Mouse (Mus musculus) urinary bladder, postnatal 36 days (tissue): ENCODE data around the gene Prelp.
"Not testable (repeated sequence)": the region's sequence is repeated elsewhere in the genome, so short reads cannot be mapped to it uniquely, and the experiment has no call there.

Source experiments
- DNase-seq, 2 experiments: peaks; one replicate each; pipeline ENCODE4 v3.0.0; 2022; ENCODE audit warnings: low spot score in 2 of 2, mixed read lengths in 1 of 2

Gene Prelp

DNA sequence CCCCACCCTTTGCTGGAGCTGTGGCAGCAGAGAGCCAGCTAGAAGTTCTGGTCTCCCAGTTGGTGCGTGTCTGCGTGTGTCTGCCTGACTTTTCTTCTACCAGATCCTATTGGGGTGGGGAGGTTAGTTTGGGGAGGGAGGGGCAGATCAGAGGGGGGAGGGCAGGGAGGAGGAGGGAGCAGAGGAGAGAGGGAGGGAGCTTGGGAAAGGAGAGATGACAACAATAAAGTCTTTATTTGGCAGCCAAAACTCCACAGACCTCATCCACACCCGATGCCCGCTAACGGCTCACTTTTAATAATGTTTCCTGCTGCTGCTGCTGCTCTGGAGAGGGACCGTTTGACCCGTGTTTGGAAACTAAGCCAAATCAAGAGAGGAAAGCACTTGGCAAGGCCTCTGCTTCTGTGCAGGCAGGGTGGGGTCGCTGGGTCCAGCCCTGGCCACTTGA is at the start of gene Prelp:
TSS of gene Prelp (minus strand) at position 111 of the 448 bp plus-strand sequence.
- DNase-seq = no peak

DNA sequence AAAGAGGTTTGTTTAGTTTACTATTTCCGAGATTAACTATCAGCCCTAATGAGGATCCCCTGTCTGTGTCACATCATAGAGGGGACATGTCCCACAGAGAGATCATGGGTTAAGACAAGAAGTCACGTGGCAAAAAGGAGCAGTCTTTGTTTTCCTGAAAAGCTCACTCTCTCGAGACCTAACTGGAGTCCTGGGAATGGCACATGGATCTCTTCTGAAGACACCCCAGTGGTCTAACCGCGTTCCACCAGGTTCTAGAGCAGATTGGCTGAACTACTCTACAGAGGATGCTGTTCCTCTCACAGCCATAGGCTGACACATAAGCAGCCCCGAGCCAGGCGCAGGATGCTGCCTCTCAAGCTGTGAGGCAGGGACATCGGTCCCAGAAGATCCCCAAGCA is 48.2 kb upstream of the Prelp start:
- no peak for DNase-seq

DNA sequence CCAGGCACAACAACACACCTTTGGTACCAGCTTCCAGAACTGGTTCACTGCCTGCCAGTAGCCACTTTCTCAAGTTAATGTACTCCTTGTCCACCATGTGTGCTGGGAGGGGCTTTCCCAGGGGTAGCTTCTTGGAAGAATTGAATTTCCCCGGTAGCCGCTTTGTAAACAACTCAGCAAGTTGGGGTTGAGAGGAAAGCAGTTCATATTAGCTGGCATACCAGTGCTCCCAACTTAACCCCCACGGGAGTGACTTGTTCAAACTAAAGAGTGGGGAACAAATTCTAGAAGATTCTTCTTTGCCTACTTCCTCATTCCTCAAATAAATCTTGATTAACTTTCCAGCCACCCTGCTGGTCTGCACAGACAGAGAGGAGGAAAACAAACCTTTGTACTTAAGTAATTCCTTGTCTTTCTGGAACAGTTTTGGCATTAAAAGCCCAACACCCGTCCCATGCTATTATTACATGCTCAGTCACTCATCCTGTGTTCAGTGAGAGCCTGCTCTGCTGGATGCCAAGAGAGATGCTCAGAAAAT is 47.6 kb upstream of the Prelp start:
- DNase-seq = no peak

DNA sequence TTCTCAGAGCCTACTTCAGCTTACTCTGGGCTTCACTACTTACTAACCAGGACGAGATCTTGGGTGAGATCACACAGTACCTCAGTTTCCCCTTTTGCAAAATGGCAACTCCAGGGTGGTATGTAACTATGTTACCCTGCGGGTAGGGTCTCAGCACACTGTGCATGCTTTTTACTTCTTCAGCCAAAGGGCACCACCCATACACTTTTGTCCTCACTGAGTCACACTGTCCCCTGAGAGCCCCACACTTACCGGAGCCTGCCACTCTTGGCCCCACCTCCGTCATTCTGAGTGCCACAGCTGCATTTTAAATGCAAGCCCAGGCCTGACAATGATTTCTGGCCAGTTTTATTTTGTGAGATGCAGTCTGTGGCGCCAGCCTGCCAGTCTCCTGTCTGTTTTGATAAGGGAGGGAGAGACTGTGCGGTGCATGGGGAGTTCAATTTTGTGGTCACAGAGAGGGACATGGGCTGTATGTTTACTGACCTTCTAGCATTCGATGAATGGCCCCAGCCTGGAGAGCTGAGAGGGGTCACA is 46.3 kb upstream of the Prelp start:
- DNase-seq = peak; percentile 48 to 74

DNA sequence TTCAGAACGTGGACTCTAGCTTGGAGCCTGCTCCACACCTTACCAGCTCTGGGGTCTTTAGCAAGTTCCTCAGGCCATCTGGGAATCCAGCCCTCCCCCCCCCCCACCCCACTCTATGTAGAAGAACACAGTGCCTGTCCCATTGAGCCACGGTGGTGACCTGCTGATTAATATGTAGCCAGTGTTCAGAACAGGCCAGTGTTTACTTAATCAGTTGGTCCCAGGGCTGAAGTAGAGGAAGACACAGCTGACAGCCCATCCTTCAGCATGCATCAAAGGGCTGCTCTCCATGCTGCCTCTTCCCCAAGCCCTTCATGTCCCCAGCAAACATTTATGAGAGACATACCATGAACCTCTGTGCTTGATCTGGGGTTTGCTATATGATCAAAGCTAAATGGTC is 44.8 kb upstream of the Prelp start:
- no peak for DNase-seq

DNA sequence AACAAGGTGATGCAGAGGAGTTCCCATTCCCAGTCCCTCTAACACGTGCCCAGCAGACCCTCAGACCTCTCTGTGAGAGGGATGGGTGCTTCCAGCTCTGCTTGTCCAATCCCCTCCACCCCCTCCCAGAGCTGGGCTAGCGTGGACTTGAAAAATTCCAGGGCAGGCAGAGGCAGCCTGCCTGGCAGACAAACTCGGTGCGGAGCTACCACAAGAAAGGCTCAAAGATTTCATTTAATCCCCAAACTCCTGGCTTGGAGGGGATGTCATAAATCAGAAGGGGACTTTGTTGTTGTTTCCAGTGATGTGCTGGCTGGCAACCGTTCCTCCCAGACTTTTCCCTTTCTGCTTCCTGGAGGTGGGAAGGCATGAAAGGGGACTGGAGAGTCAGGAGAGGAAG is 44.1 kb upstream of the Prelp start:
- DNase-seq = peak in 1 of 2 experiments; percentile 43

DNA sequence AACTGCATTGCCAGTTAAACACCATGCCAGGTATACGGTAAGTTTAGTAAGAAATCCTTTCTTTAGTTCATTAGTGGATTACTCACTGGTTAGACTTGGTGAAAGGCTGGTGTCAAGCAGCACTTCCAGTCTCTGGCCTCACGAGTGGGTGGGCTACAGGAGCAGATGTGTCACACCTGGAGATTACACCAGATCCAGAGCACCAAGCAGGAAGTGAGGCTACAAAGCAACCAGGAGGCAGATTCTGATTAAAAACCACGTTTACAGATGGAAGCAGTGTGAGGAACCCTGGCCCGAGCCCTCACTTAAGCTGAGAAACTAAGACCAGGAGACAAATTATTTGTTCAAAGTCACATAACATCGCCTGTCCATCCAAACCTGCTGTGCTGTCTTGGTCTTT is 43.5 kb upstream of the Prelp start:
- DNase-seq = no peak

DNA sequence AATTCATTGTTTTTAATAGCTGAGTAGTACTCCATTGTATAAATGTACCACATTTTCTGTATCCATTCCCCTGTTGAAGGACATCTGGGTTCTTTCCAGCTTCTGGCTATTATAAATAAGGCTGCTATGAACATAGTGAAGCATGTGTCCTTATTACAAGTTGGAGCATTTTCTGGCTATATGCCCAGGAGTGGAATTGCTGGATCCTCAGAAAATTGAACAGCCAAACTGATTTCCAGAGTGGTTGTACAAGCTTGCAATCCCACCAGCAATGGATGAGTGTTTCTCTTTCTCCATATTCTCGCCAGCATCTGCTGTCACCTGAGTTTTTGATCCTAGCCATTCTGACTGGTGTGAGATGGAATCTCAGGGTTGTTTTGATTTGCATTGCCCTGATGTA is 42.4 kb upstream of the Prelp start:
- DNase-seq = not testable (repeated sequence)

DNA sequence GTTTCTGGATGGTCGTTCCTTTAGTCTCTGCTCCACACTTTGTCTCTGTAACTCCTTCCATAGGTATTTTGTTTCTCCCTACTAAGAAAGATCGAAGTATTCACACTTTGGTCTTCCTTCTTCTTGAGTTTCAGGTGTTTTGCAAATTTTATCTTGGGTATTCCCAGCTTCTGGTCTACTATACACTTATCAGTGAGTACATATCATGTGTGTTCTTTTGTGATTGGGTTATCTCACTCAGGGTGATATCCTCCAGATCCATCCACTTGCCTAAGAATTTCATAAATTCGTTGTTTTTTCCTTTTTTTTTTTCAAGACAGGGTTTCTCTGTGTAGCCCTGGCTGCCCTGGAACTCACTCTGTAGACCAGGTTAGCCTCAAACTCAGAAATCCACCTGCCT is 41.9 kb upstream of the Prelp start:
- not testable (repeated sequence) for DNase-seq

DNA sequence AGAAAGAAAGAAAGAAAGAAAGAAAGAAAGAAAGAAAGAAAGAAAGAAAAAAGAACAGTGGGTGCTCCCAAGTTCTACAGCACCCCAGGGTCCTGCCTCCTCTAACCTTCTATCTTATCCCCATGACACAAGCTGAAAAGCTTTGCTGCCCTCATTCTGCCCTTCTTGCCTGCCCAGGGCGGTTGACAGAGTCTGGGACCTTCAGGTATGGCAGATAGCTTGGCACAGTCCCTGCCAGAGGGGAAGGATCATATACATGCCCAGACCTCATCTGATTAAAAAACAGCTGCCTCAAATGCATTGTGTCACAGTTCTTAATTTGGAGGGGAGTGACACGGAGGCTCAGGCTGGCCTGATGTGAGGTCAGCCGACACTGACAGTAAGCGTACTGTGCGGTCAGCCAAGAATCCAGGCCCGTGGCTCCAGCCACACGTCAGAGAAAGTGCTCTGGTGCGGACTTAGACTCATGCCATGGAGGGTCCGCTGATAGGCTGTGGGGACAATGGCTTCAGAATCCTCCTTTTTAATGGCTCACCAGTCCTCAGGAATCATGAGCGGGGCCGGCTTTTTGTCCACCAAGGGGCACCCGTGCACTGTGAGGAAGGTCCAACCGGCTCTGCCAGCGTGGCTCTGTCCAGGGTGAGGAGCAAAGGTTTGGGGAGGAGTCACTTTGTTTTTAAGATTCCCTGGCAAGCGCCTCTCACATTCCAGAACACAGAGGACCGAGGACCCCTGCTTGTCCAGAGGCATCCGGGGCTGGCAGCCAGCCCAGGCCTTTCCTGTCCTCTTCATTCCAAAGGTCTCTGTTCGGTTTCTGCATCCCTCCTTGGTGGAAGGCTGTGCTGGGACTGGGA is 40.3 kb upstream of the Prelp start:
- peak; percentile 75 to 82 for DNase-seq

DNA sequence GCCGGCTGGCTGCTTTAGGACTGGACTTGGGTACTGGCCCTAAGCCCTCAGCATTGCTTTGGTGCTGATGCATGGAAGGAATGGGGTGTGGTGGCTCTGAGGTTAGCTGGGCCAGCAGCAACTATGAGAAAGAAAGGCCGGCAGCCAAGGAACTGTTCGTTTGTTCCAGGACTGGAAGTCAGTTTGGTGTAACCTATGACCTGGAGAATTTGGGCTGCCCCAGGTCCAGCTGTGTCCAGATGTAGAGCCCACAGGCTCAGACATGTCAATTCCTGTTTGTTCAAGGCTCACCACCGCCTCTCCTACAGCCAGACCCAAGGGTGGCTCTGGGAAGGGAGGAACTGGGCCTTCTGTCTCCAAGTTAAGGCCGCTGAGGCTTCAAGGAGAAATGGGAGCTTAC is 38.3 kb upstream of the Prelp start:
- DNase-seq = peak; percentile 57 to 63

DNA sequence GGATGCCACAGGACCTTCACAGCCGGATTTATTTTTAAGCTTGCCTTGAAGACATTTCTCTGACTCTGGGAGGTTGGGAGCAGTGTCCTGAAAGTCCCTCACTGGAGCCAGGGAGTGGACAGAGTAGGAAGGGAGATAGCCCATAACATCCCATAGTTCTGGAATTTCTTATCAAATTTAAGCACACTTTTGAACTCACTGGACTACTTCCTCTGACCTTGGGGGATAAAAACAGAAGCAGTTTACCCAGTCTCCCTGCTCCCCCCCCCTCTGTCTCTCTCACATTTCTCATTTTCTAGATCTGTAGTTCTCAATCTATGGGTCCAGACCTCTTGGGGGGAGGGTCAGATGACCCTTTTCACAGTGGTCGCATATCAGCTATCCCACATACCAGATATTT is 32.8 kb upstream of the Prelp start:
- no peak for DNase-seq

DNA sequence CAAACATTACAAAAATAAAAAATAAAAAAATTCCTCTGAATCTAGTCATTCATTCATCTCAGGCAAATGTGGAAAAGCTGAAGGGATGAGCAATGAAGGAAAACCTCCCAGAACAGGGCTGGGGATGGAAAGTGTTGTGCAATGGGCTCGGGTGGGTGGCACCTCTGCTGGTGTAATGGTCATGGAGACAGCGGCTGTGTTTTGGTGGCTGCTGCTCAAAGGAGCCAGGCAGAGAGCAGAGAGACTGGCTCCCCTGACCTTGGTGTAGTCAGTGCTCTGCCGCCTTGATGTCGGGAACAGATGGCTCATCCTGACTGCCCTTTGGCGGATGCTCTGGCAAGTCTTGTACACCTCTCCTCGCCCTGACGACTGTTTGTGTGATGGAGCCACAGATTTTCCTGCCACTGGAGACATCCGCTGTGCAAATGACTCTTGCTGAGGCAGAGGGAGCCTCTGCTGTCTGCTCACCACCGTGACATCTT is 32.1 kb upstream of the Prelp start:
- DNase-seq = peak in 1 of 2 experiments; percentile 66

DNA sequence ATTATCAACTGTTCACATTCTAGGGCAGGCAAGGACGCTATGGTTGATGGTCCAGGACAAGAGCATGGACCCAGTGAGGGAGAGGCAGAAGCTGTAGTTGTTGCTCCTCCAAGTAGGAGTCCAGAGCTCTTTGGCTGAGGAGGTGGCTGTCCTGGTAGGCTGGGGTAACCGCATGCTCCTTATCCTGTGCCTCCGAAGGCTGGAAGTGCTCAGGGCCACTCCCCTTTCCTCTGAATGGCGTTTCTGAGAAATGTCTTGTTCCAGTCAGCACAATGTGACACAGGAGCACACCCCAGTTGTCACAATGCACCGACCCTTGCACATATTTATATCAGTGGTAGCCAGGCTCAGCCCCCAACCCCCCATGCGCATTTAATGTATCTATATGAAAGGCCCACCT is 30.4 kb upstream of the Prelp start:
- no peak for DNase-seq

DNA sequence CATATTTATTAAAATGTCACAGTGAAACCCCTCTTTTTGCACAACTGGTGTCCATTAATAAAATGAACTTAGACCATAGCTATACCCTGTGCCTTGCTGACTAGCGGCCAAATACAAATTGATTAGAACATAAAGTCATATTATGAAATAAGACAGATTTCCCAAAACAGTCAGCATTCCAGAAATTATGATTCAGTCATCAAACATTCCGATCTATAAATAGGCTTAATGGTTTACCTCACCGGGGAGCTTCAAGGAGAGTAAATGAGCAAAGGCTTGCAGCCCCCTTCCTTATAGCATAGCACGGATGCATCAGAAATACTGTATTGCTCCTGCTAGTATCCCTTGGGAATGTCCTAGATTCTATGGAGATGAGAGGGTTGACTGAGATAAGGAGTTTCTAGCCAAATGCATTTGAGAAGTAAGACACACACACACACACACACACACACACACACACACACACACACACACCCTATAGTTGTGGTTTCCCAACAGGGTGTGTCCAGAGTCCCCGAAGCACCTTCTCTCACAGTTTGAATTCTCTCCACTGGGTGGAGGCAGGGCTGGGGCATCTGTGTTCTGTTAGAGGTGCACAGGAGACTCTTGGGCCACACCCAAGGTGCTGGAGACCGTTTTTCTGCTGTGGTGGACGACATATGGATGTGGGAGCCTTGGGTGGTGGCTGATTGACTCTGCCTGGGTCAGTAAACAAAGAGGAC is 29.0 kb upstream of the Prelp start:
- DNase-seq = no peak

DNA sequence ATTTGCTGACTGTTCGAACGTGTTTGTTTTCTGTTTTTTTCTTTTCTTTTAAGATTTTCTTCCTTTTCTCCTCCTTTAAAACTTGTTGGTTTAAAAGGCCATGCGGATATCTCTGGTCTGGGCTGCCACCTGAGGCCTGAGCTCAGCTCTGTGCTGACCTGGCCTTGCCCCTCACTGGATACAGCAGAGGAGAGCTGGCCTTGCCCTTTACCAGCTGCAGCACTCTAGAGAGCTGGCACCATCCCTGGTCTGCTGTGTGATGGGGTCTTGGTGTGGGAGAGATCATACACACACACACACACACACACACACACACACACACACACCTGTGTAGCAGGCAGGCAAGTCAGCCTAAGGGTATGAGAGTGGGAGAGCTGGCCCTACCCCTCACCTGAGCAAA is 23.9 kb upstream of the Prelp start:
- no peak for DNase-seq

DNA sequence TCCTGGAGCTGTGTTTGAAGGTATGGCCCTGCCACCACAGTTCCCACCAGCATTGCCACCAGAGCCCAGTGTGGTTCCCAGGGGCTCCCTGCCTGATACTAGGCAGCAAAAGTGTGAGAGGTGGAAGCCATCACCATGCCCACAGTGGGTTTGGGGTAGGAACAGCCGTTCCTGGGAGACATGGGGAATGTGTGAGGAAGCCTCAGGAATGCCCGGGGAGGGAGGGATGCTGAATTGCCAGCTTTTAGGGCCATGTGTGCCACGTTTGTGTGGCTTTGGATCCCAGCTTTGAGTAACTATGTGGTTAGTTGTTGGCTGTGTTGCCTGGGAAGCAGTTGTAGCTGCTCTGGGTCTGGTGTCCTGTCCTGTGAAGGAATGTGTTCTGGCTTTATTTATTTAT is 20.7 kb upstream of the Prelp start:
- DNase-seq = no peak

DNA sequence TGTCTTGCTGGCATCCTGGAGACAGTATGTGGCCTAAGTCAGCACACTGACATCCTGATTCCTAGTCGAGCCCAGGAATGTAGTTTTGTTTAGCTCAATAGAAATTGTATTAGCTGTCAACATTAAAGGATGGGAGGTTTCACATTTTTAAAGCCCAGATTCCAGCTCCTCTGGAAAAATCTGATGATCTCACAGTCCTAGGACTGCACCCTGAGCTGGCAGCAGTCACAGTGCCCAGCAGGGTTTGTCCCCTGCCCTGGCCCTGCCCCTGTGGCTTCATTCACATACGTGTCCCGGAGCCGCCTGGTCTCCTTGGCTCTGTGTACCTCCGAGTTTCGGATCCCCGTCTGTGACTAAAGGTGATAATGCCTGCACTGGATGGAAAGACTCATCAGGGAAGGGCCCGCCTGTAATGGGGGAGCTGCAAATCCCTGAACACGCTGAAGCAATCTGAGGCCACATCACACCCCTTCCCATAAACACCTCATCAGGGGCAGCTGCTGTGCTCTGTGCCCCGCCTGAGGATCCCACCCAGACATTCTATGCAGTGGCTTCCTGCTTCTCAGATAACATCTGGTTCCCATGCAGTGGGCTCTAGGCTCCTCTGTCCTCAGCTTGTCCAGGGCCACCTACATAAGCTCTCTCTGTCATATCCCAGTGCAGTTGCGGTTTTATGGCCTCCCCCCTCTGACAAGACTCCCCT is 20.1 kb upstream of the Prelp start:
- no peak for DNase-seq

DNA sequence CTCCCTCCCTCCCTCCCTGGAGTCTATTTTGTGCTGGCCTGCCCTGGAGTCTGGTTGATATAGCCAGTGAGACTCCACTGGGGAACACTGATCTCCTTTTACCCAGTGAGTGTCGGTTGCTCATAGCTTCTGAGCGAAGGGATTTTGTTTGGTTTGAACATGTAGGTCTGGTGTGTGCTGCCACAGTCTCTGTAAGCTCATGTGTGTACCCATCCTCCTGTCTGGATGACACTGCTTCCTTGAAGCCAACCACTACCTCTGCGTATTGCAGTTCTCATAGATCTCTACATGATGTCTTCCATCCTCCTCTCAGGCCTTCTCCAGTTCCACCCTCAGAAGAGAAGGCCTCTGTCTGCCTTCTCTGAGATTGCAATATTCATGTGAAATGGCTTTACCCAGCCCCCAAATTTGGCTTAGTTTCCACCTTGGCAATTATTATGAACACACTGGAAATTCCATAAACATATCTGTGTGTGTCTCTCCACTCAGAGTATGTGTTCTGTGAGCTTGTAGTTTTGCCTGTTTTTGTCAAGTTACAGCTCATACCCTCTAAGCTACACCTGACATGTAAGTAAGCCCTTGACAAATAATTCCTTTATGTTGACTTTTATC is 19.4 kb upstream of the Prelp start:
- DNase-seq = no peak

DNA sequence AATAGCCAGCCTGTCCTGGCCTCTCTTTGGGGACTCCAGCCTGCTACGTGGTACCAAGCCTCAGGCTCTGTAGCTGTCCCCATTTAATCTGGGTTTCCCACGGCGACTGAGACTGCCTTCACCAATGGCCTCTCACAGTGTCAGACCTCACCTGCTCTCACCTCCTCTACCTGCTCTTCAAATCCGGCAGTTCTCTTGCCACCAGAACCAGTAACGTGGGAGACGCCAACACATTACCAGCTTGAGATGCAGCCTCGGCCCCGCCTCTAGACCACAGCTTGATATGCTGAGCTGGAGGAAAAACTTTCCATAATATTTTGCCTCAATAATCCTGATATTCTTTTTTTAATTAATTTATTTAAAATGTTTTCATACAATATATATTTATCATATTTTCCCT is 18.5 kb upstream of the Prelp start:
- no peak for DNase-seq

DNA sequence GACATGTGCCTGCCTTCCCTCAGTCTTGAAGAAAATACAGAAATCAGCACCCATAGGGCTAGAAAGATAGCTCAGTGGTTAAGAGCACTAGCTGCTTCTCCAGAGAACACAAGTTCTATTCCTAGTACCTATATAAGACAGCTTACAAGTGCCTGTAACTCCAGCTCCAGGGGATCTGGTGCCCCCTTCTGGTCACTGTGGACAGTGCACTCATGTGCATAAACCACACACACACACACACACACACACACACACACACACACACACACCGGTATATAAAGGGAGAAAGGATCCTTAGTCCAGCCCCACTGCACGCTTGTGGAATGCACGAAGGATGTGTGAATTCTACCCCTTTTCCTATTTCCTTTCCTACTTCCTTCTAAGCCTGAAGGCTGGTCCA is 15.0 kb upstream of the Prelp start:
- no peak for DNase-seq
